ENCODE assay signal across 9 mouse cellular contexts in the genomic region with DNA sequence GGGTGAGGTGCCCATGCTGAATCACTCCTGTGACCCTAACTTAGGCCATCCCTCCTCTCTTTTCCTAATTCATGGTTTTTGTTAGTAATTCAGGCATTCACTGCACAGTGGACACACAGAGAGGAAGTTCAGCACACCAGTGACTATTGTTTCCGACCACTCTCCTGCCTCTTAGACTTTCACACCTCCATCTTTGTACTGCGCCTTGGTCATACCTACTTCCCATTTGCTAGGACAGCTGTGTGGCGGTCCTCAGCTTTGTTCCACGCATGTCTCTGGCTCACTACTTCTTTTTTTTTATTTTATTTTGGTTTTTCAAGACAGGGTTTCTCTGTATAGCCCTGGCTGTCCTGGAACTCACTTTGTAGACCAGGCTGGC. TPM values are rescaled to one million over a fixed set of nuclear protein-coding genes. Genes with fewer than 3 reads are reported as not detected.
DNase-seq lines count a peak whose midpoint lies in the region; ATAC-seq and TF ChIP-seq lines count a peak whose summit lies in the region.
"Had no signal": no experiment of that assay in that cellular context is flagged by ENCODE, and none has a peak within 500 bp of the region (broad histone marks: within the 10 kb centered on the region; RNA-seq: fewer than 3 reads in every experiment).

No protein-coding gene starts in this region.

- H3K4me2 ChIP-seq in heart, embryonic 15.5 days, result peak overlapping the region; percentile 56

- H3K4me1 ChIP-seq in heart, embryonic 15.5 days (replicated peaks), result peaks cover 31% of the 10 kb centered on the region
- peaks cover 76% of the 10 kb centered on the region for H3K4me1 ChIP-seq in E14TG2a.4 (replicated peaks; ENCODE audit: low read depth, low read length)

- no peak for ATAC-seq in heart, embryonic 15.5 days (replicated peaks; ENCODE audit: insufficient number of reproducible peaks, insufficient read depth, low FRiP score, low read depth)
- ATAC-seq in erythroblast, adult 5-6 weeks (replicated peaks; ENCODE audit: low FRiP score, poor library complexity, severe bottlenecking), result peak; percentile 19; the same call in 1 of the 2 replicates

- H3K9me3 ChIP-seq in heart, embryonic 15.5 days (replicated peaks), result no peaks in the 10 kb centered on the region
- H3K9me3 ChIP-seq in E14TG2a.4 (ENCODE audit: low read length), result no peaks in the 10 kb centered on the region

- peaks cover 11% of the 10 kb centered on the region; the same call in 1 of the 2 replicates for H3K79me2 ChIP-seq in macrophage (ENCODE audit: inconsistent target)

- WGBS in heart, embryonic 15.5 days, result 65% methylated on average over 4 of the region's 4 CpGs
- 18% methylated on average over 4 of the region's 4 CpGs for WGBS in macrophage (ENCODE audit: missing documents)

- no peaks in the 10 kb centered on the region for H3K36me3 ChIP-seq in heart, embryonic 15.5 days
- H3K36me3 ChIP-seq in E14TG2a.4 (ENCODE audit: insufficient read depth, low read length) (peaks cover 43% of the 10 kb centered on the region), macrophage (ENCODE audit: inconsistent target) (peaks cover 32% of the 10 kb centered on the region; the same call in 1 of the 2 replicates)

- no peak for TF ChIP-seq CTCF in E14TG2a.4 (conservative IDR thresholded peaks at IDR 0.05; ENCODE audit: low read length)
- no peak for TF ChIP-seq CTCF in layer of hippocampus, adult 2 months (conservative IDR thresholded peaks at IDR 0.05)

- H3K9ac ChIP-seq in heart, embryonic 15.5 days, result peak overlapping the region; percentile 43; the same call in 1 of the 2 replicates

- DNase-seq in heart, adult 9 months (ENCODE audit: low spot score in 2 of 2), result no peak
- DNase-seq in layer of hippocampus, adult 2 months (ENCODE audit: low spot score in 2 of 2), result no peak
- DNase-seq in embryo, embryonic 10 days (ENCODE audit: low spot score), result no peak
- no peak for DNase-seq in right cerebral cortex, adult 2 months (ENCODE audit: low spot score in 2 of 2)

- no peaks in the 10 kb centered on the region for H3K27me3 ChIP-seq in heart, embryonic 15.5 days
- no peaks in the 10 kb centered on the region for H3K27me3 ChIP-seq in E14TG2a.4 (ENCODE audit: insufficient read depth, low read length)

- H3K4me3 ChIP-seq in heart, embryonic 15.5 days, result peak overlapping the region; percentile 30; the same call in 1 of the 2 replicates
- H3K4me3 ChIP-seq in E14TG2a.4 (replicated peaks; ENCODE audit: low read length), result peak overlapping the region; percentile 67
- no peak overlapping the region for H3K4me3 ChIP-seq in macrophage (ENCODE audit: inconsistent target)
- no peak overlapping the region for H3K4me3 ChIP-seq in layer of hippocampus, adult 2 months

- H3K27ac ChIP-seq in heart, embryonic 15.5 days, result peak overlapping the region; percentile 89
- H3K27ac ChIP-seq in macrophage, result peak overlapping the region; percentile 80
- no peak overlapping the region for H3K27ac ChIP-seq in layer of hippocampus, adult 2 months

RNA-seq across cellular contexts. Expression of gene Tatdn2, which starts 5.8 kb away (rescaled TPM):
- 0.77 and 0.85 TPM in 2 replicates for polyA plus RNA-seq in heart, embryonic 15.5 days (2015; fragmentation: Nextera tagmentation; extraction: Ambion mirVana)
- total RNA-seq in erythroblast, adult 5-6 weeks (2015; ENCODE audit: low replicate concordance), result 2.9 and 22.8 TPM in 2 replicates
- total RNA-seq in erythroblast, adult 5-6 weeks (2017; ENCODE audit: low replicate concordance), result 36.4 and 49.5 TPM in 2 replicates
- 100 to 1,000 TPM in 25 of 26 experiments, 10 to 100 TPM in 1; 60.7 to 404 (median 167) TPM for total RNA-seq in macrophage (2018; cell fraction: chromatin; rRNA removed)
- 10 to 100 TPM; 34.1 to 79.6 (median 45.1) TPM for total RNA-seq in macrophage (2018; cell fraction: cytosol; rRNA removed)
- 100 to 1,000 TPM in 14 of 26 experiments, 10 to 100 TPM in 12; 68.7 to 260 (median 106) TPM for total RNA-seq in macrophage (2018; cell fraction: nucleus; rRNA removed)
- 31.1 to 76.3 TPM (median 53.5 TPM) in 3 replicates for polyA plus RNA-seq in macrophage (2018)
- 10 to 100 TPM; 60.4 to 67.8 TPM for total RNA-seq in layer of hippocampus, adult 2 months (2021)

RNA-seq across cellular contexts. Expression of gene Ghrl, which starts 28.6 kb away (rescaled TPM):
- polyA plus RNA-seq in heart, embryonic 15.5 days (2015; fragmentation: Nextera tagmentation; extraction: Ambion mirVana), result 0.30 TPM in 1 of 2 replicates, not detected in the other
- not detected in 2 replicates for total RNA-seq in erythroblast, adult 5-6 weeks (2015; ENCODE audit: low replicate concordance)
- not detected in 2 replicates for total RNA-seq in erythroblast, adult 5-6 weeks (2017; ENCODE audit: low replicate concordance)
- 10 to 100 TPM in 1 of 26 experiments, 1 to 10 TPM in 1, not detected in 24; 1.4 to 12.2 TPM for total RNA-seq in macrophage (2018; cell fraction: chromatin; rRNA removed)
- not detected for total RNA-seq in macrophage (2018; cell fraction: cytosol; rRNA removed)
- total RNA-seq in macrophage (2018; cell fraction: nucleus; rRNA removed), result 1 to 10 TPM in 5 of 26 experiments, not detected in 21; 2.2 to 5.5 (median 3.4) TPM
- polyA plus RNA-seq in macrophage (2018), result not detected in 3 replicates
- total RNA-seq in layer of hippocampus, adult 2 months (2021), result not detected
- total RNA-seq: left cerebral cortex, adult 8-10 months had no signal

RNA-seq across cellular contexts. Expression of gene Sec13, which starts 49.5 kb away (rescaled TPM):
- 160 and 194 TPM in 2 replicates for polyA plus RNA-seq in heart, embryonic 15.5 days (2015; fragmentation: Nextera tagmentation; extraction: Ambion mirVana)
- 32.9 and 35.7 TPM in 2 replicates for total RNA-seq in erythroblast, adult 5-6 weeks (2015; ENCODE audit: low replicate concordance)
- total RNA-seq in erythroblast, adult 5-6 weeks (2017; ENCODE audit: low replicate concordance), result 29.3 and 45.0 TPM in 2 replicates
- 10 to 100 TPM; 24.7 to 76.2 (median 56.8) TPM for total RNA-seq in macrophage (2018; cell fraction: chromatin; rRNA removed)
- 100 to 1,000 TPM in 9 of 26 experiments, 10 to 100 TPM in 17; 76.6 to 116 (median 92.1) TPM for total RNA-seq in macrophage (2018; cell fraction: cytosol; rRNA removed)
- 10 to 100 TPM; 37.2 to 78.5 (median 53.0) TPM for total RNA-seq in macrophage (2018; cell fraction: nucleus; rRNA removed)
- polyA plus RNA-seq in macrophage (2018), result 73.8 to 122 TPM (median 108 TPM) in 3 replicates
- 10 to 100 TPM; 73.4 to 77.3 TPM for total RNA-seq in layer of hippocampus, adult 2 months (2021)

RNA-seq across cellular contexts. Expression of gene Irak2, which starts 52.8 kb away (rescaled TPM):
- 4.7 and 5.6 TPM in 2 replicates for polyA plus RNA-seq in heart, embryonic 15.5 days (2015; fragmentation: Nextera tagmentation; extraction: Ambion mirVana)
- 18.8 and 56.0 TPM in 2 replicates for total RNA-seq in erythroblast, adult 5-6 weeks (2015; ENCODE audit: low replicate concordance)
- 58.7 and 68.4 TPM in 2 replicates for total RNA-seq in erythroblast, adult 5-6 weeks (2017; ENCODE audit: low replicate concordance)
- total RNA-seq in macrophage (2018; cell fraction: chromatin; rRNA removed), result 100 to 1,000 TPM; 124 to 877 (median 414) TPM
- total RNA-seq in macrophage (2018; cell fraction: cytosol; rRNA removed), result 100 to 1,000 TPM in 6 of 26 experiments, 10 to 100 TPM in 20; 31.3 to 188 (median 58.0) TPM
- total RNA-seq in macrophage (2018; cell fraction: nucleus; rRNA removed), result 100 to 1,000 TPM in 23 of 26 experiments, 10 to 100 TPM in 3; 76.4 to 499 (median 338) TPM
- 37.2 to 60.7 TPM (median 44.6 TPM) in 3 replicates for polyA plus RNA-seq in macrophage (2018)
- 10 to 100 TPM; 16.6 to 18.8 TPM for total RNA-seq in layer of hippocampus, adult 2 months (2021)

Comparison
In these comparisons a context has a peak if more than half of its experiments do, and no peak if none do; other contexts are left out.
1. H3K4me3 ChIP-seq: peak in heart, embryonic 15.5 days (single experiment) and E14TG2a.4 (single experiment); none in macrophage (single experiment) and layer of hippocampus, adult 2 months (single experiment).